Mouse (Mus musculus): ENCODE data around the gene Rsph3b. TPM values are rescaled to one million over a fixed set of nuclear protein-coding genes. Genes with fewer than 3 reads are reported as not detected.

The Rsph3b gene
- polyA plus RNA-seq, 1 experiment from 2014 or later, result 63.2 TPM

- Histone ChIP-seq H3K9ac (ENCODE audit: low read depth, low read length) (no peak overlapping the region), H3K36me3 (ENCODE audit: control insufficient read depth, insufficient read depth, low read length) (no peaks in the 10 kb centered on the region), H3K4me2 (ENCODE audit: low read length) (no peak overlapping the region), H3K9me3 (replicated peaks; ENCODE audit: control insufficient read depth, low read length, poor library complexity, severe bottlenecking) (no peaks in the 10 kb centered on the region), H3K4me3 (ENCODE audit: low read depth, low read length) (no peak overlapping the region), H3K4me1 (ENCODE audit: control insufficient read depth, insufficient read depth, low read length) (no peaks in the 10 kb centered on the region), H3K27me3 (ENCODE audit: control insufficient read depth, insufficient read depth, low read depth, low read length) (no peaks in the 10 kb centered on the region), H3K27ac (ENCODE audit: low read length) (no peak overlapping the region)
- no peak for ATAC-seq
- 89% methylated on average over 1 of the region's 1 CpGs for WGBS
Measured at GRCm38 (mm10) chr17:6884531-6884930, 64.0 kb downstream of the Rsph3b start.

- Histone ChIP-seq H3K4me3 (ENCODE audit: low read depth, low read length) (no peak overlapping the region), H3K9me3 (replicated peaks; ENCODE audit: control insufficient read depth, low read length, poor library complexity, severe bottlenecking) (no peaks in the 10 kb centered on the region), H3K4me1 (ENCODE audit: control insufficient read depth, insufficient read depth, low read length) (no peaks in the 10 kb centered on the region), H3K36me3 (ENCODE audit: control insufficient read depth, insufficient read depth, low read length) (no peaks in the 10 kb centered on the region), H3K27ac (ENCODE audit: low read length) (no peak overlapping the region), H3K9ac (ENCODE audit: low read depth, low read length) (no peak overlapping the region), H3K4me2 (ENCODE audit: low read length) (no peak overlapping the region), H3K27me3 (ENCODE audit: control insufficient read depth, insufficient read depth, low read depth, low read length) (no peaks in the 10 kb centered on the region)
- 92% methylated on average over 6 of the region's 6 CpGs for WGBS
- ATAC-seq, result no peak
Measured at GRCm38 (mm10) chr17:6881306-6881705, 67.2 kb downstream of the Rsph3b start.

GRCm38 (mm10) chr17:6871421-6871820 is 77.1 kb downstream of the Rsph3b start:
- Histone ChIP-seq H3K9ac (ENCODE audit: low read depth, low read length) (no peak overlapping the region), H3K36me3 (ENCODE audit: control insufficient read depth, insufficient read depth, low read length) (no peaks in the 10 kb centered on the region), H3K9me3 (replicated peaks; ENCODE audit: control insufficient read depth, low read length, poor library complexity, severe bottlenecking) (0 out of 2 replicates have a peak, but pooled peaks cover 3% of the 10 kb centered on the region), H3K4me3 (ENCODE audit: low read depth, low read length) (no peak overlapping the region), H3K4me2 (ENCODE audit: low read length) (no peak overlapping the region), H3K27ac (ENCODE audit: low read length) (no peak overlapping the region), H3K4me1 (ENCODE audit: control insufficient read depth, insufficient read depth, low read length) (no peaks in the 10 kb centered on the region; the same call in 1 of the 2 replicates), H3K27me3 (ENCODE audit: control insufficient read depth, insufficient read depth, low read depth, low read length) (no peaks in the 10 kb centered on the region)
- ATAC-seq, result no peak
- WGBS, result 96% methylated on average over 2 of the region's 2 CpGs

- Histone ChIP-seq H3K27me3 (ENCODE audit: control insufficient read depth, insufficient read depth, low read depth, low read length) (no peaks in the 10 kb centered on the region), H3K36me3 (ENCODE audit: control insufficient read depth, insufficient read depth, low read length) (no peaks in the 10 kb centered on the region), H3K9ac (ENCODE audit: low read depth, low read length) (no peak overlapping the region), H3K4me2 (ENCODE audit: low read length) (no peak overlapping the region), H3K4me3 (ENCODE audit: low read depth, low read length) (no peak overlapping the region), H3K27ac (ENCODE audit: low read length) (no peak overlapping the region), H3K9me3 (replicated peaks; ENCODE audit: control insufficient read depth, low read length, poor library complexity, severe bottlenecking) (no peaks in the 10 kb centered on the region), H3K4me1 (ENCODE audit: control insufficient read depth, insufficient read depth, low read length) (peaks cover 7% of the 10 kb centered on the region; the same call in 1 of the 2 replicates)
- no peak for ATAC-seq
Measured at GRCm38 (mm10) chr17:6868810-6869209, 79.7 kb downstream of the Rsph3b start.

GRCm38 (mm10) chr17:6867740-6868139 is 80.7 kb downstream of the Rsph3b start:
- H3K4me3 ChIP-seq (ENCODE audit: low read depth, low read length), result no peak overlapping the region
- no peaks in the 10 kb centered on the region for H3K9me3 ChIP-seq (replicated peaks; ENCODE audit: control insufficient read depth, low read length, poor library complexity, severe bottlenecking)
- 27% methylated on average over 7 of the region's 7 CpGs for WGBS
- H3K9ac ChIP-seq (ENCODE audit: low read depth, low read length), result no peak overlapping the region
- H3K27ac ChIP-seq (ENCODE audit: low read length), result no peak overlapping the region
- no peak overlapping the region for H3K4me2 ChIP-seq (ENCODE audit: low read length)
- ATAC-seq, result no peak
- H3K27me3 ChIP-seq (ENCODE audit: control insufficient read depth, insufficient read depth, low read depth, low read length), result peaks cover 3% of the 10 kb centered on the region; the same call in 1 of the 2 replicates
- no peaks in the 10 kb centered on the region for H3K36me3 ChIP-seq (ENCODE audit: control insufficient read depth, insufficient read depth, low read length)
- H3K4me1 ChIP-seq (ENCODE audit: control insufficient read depth, insufficient read depth, low read length), result peaks cover 7% of the 10 kb centered on the region; the same call in 1 of the 2 replicates

- WGBS, result 61% methylated on average over 1 of the region's 1 CpGs
- no peak overlapping the region for H3K4me3 ChIP-seq (ENCODE audit: low read depth, low read length)
- H3K36me3 ChIP-seq (ENCODE audit: control insufficient read depth, insufficient read depth, low read length), result no peaks in the 10 kb centered on the region
- peaks cover 3% of the 10 kb centered on the region; the same call in 1 of the 2 replicates for H3K27me3 ChIP-seq (ENCODE audit: control insufficient read depth, insufficient read depth, low read depth, low read length)
- no peak for ATAC-seq
- H3K4me2 ChIP-seq (ENCODE audit: low read length), result no peak overlapping the region
- no peak overlapping the region for H3K9ac ChIP-seq (ENCODE audit: low read depth, low read length)
- H3K9me3 ChIP-seq (replicated peaks; ENCODE audit: control insufficient read depth, low read length, poor library complexity, severe bottlenecking), result no peaks in the 10 kb centered on the region
- peaks cover 9% of the 10 kb centered on the region for H3K4me1 ChIP-seq (ENCODE audit: control insufficient read depth, insufficient read depth, low read length)
- H3K27ac ChIP-seq (ENCODE audit: low read length), result no peak overlapping the region
Measured at GRCm38 (mm10) chr17:6866576-6866975, 81.9 kb downstream of the Rsph3b start.

GRCm38 (mm10) chr17:6865580-6865979 is 82.9 kb downstream of the Rsph3b start:
- no peaks in the 10 kb centered on the region for H3K36me3 ChIP-seq (ENCODE audit: control insufficient read depth, insufficient read depth, low read length)
- H3K27ac ChIP-seq (ENCODE audit: low read length), result no peak overlapping the region
- WGBS, result 61% methylated on average over 5 of the region's 5 CpGs
- H3K4me1 ChIP-seq (ENCODE audit: control insufficient read depth, insufficient read depth, low read length), result peaks cover 17% of the 10 kb centered on the region
- H3K27me3 ChIP-seq (ENCODE audit: control insufficient read depth, insufficient read depth, low read depth, low read length), result peaks cover 3% of the 10 kb centered on the region; the same call in 1 of the 2 replicates
- no peaks in the 10 kb centered on the region for H3K9me3 ChIP-seq (replicated peaks; ENCODE audit: control insufficient read depth, low read length, poor library complexity, severe bottlenecking)
- ATAC-seq, result no peak
- no peak overlapping the region for H3K4me3 ChIP-seq (ENCODE audit: low read depth, low read length)
- H3K9ac ChIP-seq (ENCODE audit: low read depth, low read length), result no peak overlapping the region
- no peak overlapping the region for H3K4me2 ChIP-seq (ENCODE audit: low read length)

- ATAC-seq, result no peak
- Histone ChIP-seq H3K27me3 (ENCODE audit: control insufficient read depth, insufficient read depth, low read depth, low read length) (peaks cover 3% of the 10 kb centered on the region; the same call in 1 of the 2 replicates), H3K27ac (ENCODE audit: low read length) (no peak overlapping the region), H3K9me3 (replicated peaks; ENCODE audit: control insufficient read depth, low read length, poor library complexity, severe bottlenecking) (no peaks in the 10 kb centered on the region), H3K4me2 (ENCODE audit: low read length) (no peak overlapping the region), H3K4me1 (ENCODE audit: control insufficient read depth, insufficient read depth, low read length) (peaks cover 23% of the 10 kb centered on the region), H3K4me3 (ENCODE audit: low read depth, low read length) (no peak overlapping the region), H3K36me3 (ENCODE audit: control insufficient read depth, insufficient read depth, low read length) (no peaks in the 10 kb centered on the region), H3K9ac (ENCODE audit: low read depth, low read length) (no peak overlapping the region)
- WGBS, result 29% methylated on average over 13 of the region's 13 CpGs
Measured at GRCm38 (mm10) chr17:6864869-6865268, 83.6 kb downstream of the Rsph3b start.

GRCm38 (mm10) chr17:6863521-6863920 is 85.0 kb downstream of the Rsph3b start:
- Histone ChIP-seq H3K4me3 (ENCODE audit: low read depth, low read length) (no peak overlapping the region), H3K27ac (ENCODE audit: low read length) (no peak overlapping the region), H3K4me2 (ENCODE audit: low read length) (no peak overlapping the region), H3K9me3 (replicated peaks; ENCODE audit: control insufficient read depth, low read length, poor library complexity, severe bottlenecking) (no peaks in the 10 kb centered on the region), H3K4me1 (ENCODE audit: control insufficient read depth, insufficient read depth, low read length) (peaks cover 25% of the 10 kb centered on the region), H3K36me3 (ENCODE audit: control insufficient read depth, insufficient read depth, low read length) (no peaks in the 10 kb centered on the region), H3K9ac (ENCODE audit: low read depth, low read length) (no peak overlapping the region), H3K27me3 (ENCODE audit: control insufficient read depth, insufficient read depth, low read depth, low read length) (peaks cover 3% of the 10 kb centered on the region; the same call in 1 of the 2 replicates)
- no peak for ATAC-seq
- WGBS, result 88% methylated on average over 6 of the region's 6 CpGs

Data from midbrain, embryonic 16.5 days (tissue).